Mouse (Mus musculus) lung, postnatal 0 days (tissue): Measurements from ENCODE around the gene Gm28230. TPM values are rescaled to one million over a fixed set of nuclear protein-coding genes. Genes with fewer than 3 reads are reported as not detected.

ENCODE experiments used
- ATAC-seq: fragments of 200-750 bp; cut with Nextera tagmentation; 2 replicates; pipeline ENCODE4 v1.8.0; 2017; ENCODE audit warnings: moderate library complexity
- DNase-seq: peaks from one replicate; pipeline ENCODE4 v3.0.0-alpha.2; 2016; ENCODE audit warnings: low spot score
- H3K27ac ChIP-seq: fragments of 300-500 bp; sonication (generic); 2 replicates; pipeline ENCODE4 v1.5.1; 2014; ENCODE audit warnings: antibody characterized with exemption, mild to moderate bottlenecking, low read length, mixed read lengths
- H3K27me3 ChIP-seq: fragments of 300-500 bp; sonication (generic); replicated peaks from 2 replicates; pipeline ENCODE4 v1.6.1; 2014; ENCODE audit warnings: low read length, mixed read lengths; ENCODE audit not compliant: insufficient read depth
- H3K36me3 ChIP-seq: fragments of 300-500 bp; sonication (generic); 2 replicates; pipeline ENCODE4 v1.6.1; 2014; ENCODE audit warnings: low read length, mixed read lengths; ENCODE audit not compliant: insufficient read depth
- H3K4me1 ChIP-seq: fragments of 300-500 bp; sonication (generic); 2 replicates; pipeline ENCODE4 v1.6.1; 2014; ENCODE audit warnings: antibody characterized with exemption, low read depth, low read length, mixed read lengths; ENCODE audit not compliant: insufficient read depth
- H3K4me2 ChIP-seq: fragments of 300-500 bp; sonication (generic); replicated peaks from 2 replicates; pipeline ENCODE4 v1.6.1; 2014; ENCODE audit warnings: low read depth, mild to moderate bottlenecking, low read length, moderate library complexity, mixed read lengths
- H3K4me3 ChIP-seq: fragments of 300-500 bp; sonication (generic); 2 replicates; pipeline ENCODE4 v1.5.1; 2014; ENCODE audit warnings: low read depth, low read length
- H3K9ac ChIP-seq: fragments of 300-500 bp; sonication (generic); replicated peaks from 2 replicates; pipeline ENCODE4 v1.6.1; 2014; ENCODE audit warnings: low read depth, mild to moderate bottlenecking
- H3K9me3 ChIP-seq: fragments of 300-500 bp; sonication (generic); 2 replicates; pipeline ENCODE4 v1.6.1; 2016; ENCODE audit warnings: low read length, mixed read lengths
- CTCF ChIP-seq: IDR thresholded peaks from 2 replicates; pipeline ENCODE4 v1.5.1; 2016; ENCODE audit warnings: antibody characterized with exemption, mild to moderate bottlenecking
- EP300 ChIP-seq: IDR thresholded peaks from 2 replicates; pipeline ENCODE4 v1.6.1; 2016; ENCODE audit warnings: antibody characterized with exemption, mild to moderate bottlenecking, control low read depth
- WGBS: fragments of 180-500 bp; shearing (Covaris S2); extraction: QIAGEN DNeasy Blood & Tissue Kit; methylation state at CpG from one replicate; pipeline ENCODE4 v1.1.7; 2014; 5-methylcytosine and 5-hydroxymethylcytosine counted together
- polyA plus RNA-seq: library from polyadenylated mRNA; unstranded; fragments of >200 nt; fragmentation: Nextera tagmentation; extraction: Ambion mirVana; gene quantifications from 2 replicates; pipeline ENCODE4 v1.2.1, GENCODE M21; 2015

Gene Gm28230
- polyA plus RNA-seq, 1 experiment from 2014 or later = not detected

- Histone ChIP-seq H3K4me1 (peaks cover 7% of the 10 kb centered on the region; the same call in 1 of the 2 replicates), H3K27me3 (peaks cover 91% of the 10 kb centered on the region), H3K9ac (no peak overlapping the region), H3K36me3 (no peaks in the 10 kb centered on the region), H3K4me3 (no peak overlapping the region), H3K9me3 (no peaks in the 10 kb centered on the region), H3K4me2 (no peak overlapping the region), H3K27ac (no peak overlapping the region)
- DNase-seq (no peak), ATAC-seq (no peak)
- TF ChIP-seq EP300 = no peak
- whole genome bisulfite sequencing = 5% methylated on average over 22 of the region's 23 CpGs
Observed at GRCm38 (mm10) chr2:74699664-74700545, 26.6 kb upstream of the Gm28230 start.

GRCm38 (mm10) chr2:74700546-74701112 is 25.9 kb upstream of the Gm28230 start:
- ATAC-seq = no peak
- Histone ChIP-seq H3K27me3 (peaks cover 91% of the 10 kb centered on the region), H3K36me3 (no peaks in the 10 kb centered on the region), H3K9ac (no peak overlapping the region), H3K4me1 (peaks cover 8% of the 10 kb centered on the region; the same call in 1 of the 2 replicates), H3K9me3 (no peaks in the 10 kb centered on the region), H3K4me3 (no peak overlapping the region), H3K4me2 (no peak overlapping the region), H3K27ac (no peak overlapping the region)
- TF ChIP-seq EP300 = no peak
- no peak for TF ChIP-seq CTCF
- WGBS = 8% methylated on average over 22 of the region's 22 CpGs
- DNase-seq = no peak

- Histone ChIP-seq H3K4me3 (no peak overlapping the region), H3K27me3 (peaks cover 91% of the 10 kb centered on the region), H3K36me3 (no peaks in the 10 kb centered on the region), H3K4me2 (no peak overlapping the region), H3K27ac (no peak overlapping the region), H3K4me1 (peaks cover 8% of the 10 kb centered on the region; the same call in 1 of the 2 replicates), H3K9ac (no peak overlapping the region), H3K9me3 (no peaks in the 10 kb centered on the region)
- DNase-seq (peak; percentile 78), ATAC-seq (no peak)
- 13% methylated on average over 17 of the region's 17 CpGs for WGBS
- TF ChIP-seq EP300 (no peak), CTCF (peak; percentile 90)
Observed at GRCm38 (mm10) chr2:74701949-74702819, 24.3 kb upstream of the Gm28230 start.

- DNase-seq (no peak), ATAC-seq (no peak)
- Histone ChIP-seq H3K36me3 (no peaks in the 10 kb centered on the region), H3K4me2 (no peak overlapping the region), H3K9me3 (no peaks in the 10 kb centered on the region), H3K4me3 (no peak overlapping the region), H3K9ac (no peak overlapping the region), H3K4me1 (peaks cover 4% of the 10 kb centered on the region; the same call in 1 of the 2 replicates), H3K27ac (no peak overlapping the region), H3K27me3 (peaks cover 91% of the 10 kb centered on the region)
- TF ChIP-seq EP300 = no peak
- no peak for TF ChIP-seq CTCF
- WGBS = 20% methylated on average over 6 of the region's 6 CpGs
Observed at GRCm38 (mm10) chr2:74702820-74703219, 23.7 kb upstream of the Gm28230 start.

- H3K4me3 ChIP-seq = no peak overlapping the region
- H3K27ac ChIP-seq = no peak overlapping the region
- TF ChIP-seq EP300 (no peak), CTCF (no peak)
- H3K36me3 ChIP-seq = no peaks in the 10 kb centered on the region
- no peak overlapping the region for H3K4me2 ChIP-seq
- H3K27me3 ChIP-seq = peaks cover 89% of the 10 kb centered on the region
- no peak for ATAC-seq
- H3K4me1 ChIP-seq = peaks cover 3% of the 10 kb centered on the region; the same call in 1 of the 2 replicates
- 9% methylated on average over 10 of the region's 10 CpGs for WGBS
- no peak overlapping the region for H3K9ac ChIP-seq
- no peaks in the 10 kb centered on the region for H3K9me3 ChIP-seq
- DNase-seq = no peak
Observed at GRCm38 (mm10) chr2:74703317-74703716, 23.2 kb upstream of the Gm28230 start.
